Mouse (Mus musculus) gonadal fat pad, adult 2 months (tissue): ENCODE data around the gene Nkx2-2. TPM values are rescaled to one million over a fixed set of nuclear protein-coding genes. Genes with fewer than 3 reads are reported as not detected.

Experiments
- DNase-seq: peaks from one replicate; pipeline ENCODE4 v3.0.0-alpha.2; 2012; ENCODE audit warnings: low read depth
- polyA plus RNA-seq: library from polyadenylated mRNA; depleted of rRNA; stranded (reverse); fragments of >200 nt; gene quantifications from 2 replicates; pipeline ENCODE4 v1.2.3, GENCODE M21; 2012; rRNA removed

Gene Nkx2-2
- not detected in 2 replicates for polyA plus RNA-seq

GRCm38 (mm10) chr2:147193271-147194255, at the start of gene Nkx2-2:
Gene Nkx2-2, minus strand, starts transcription at chr2:147194243.
- DNase-seq: no peak

- no peak for DNase-seq
These were observed 41.8 kb upstream of the Nkx2-2 start for GRCm38 (mm10) chr2:147235707-147236290.

- DNase-seq: no peak
These were observed 37.1 kb upstream of the Nkx2-2 start for GRCm38 (mm10) chr2:147231175-147231574.

- no peak for DNase-seq
These were observed 11.1 kb upstream of the Nkx2-2 start for GRCm38 (mm10) chr2:147205076-147205615.

- no peak for DNase-seq
These were observed 920 bp upstream of the Nkx2-2 start for GRCm38 (mm10) chr2:147194711-147195615.

- no peak for DNase-seq
These were observed 1.3 kb downstream of the Nkx2-2 start for GRCm38 (mm10) chr2:147192731-147193130.

GRCm38 (mm10) chr2:147190316-147191021, 3.6 kb downstream of the Nkx2-2 start:
- DNase-seq: no peak

- DNase-seq: no peak
These were observed 4.3 kb downstream of the Nkx2-2 start for GRCm38 (mm10) chr2:147189546-147190315.

- DNase-seq: no peak
These were observed 5.0 kb downstream of the Nkx2-2 start for GRCm38 (mm10) chr2:147188871-147189545.

GRCm38 (mm10) chr2:147188074-147188700, 5.9 kb downstream of the Nkx2-2 start:
- DNase-seq: no peak

GRCm38 (mm10) chr2:147187061-147187870, 6.8 kb downstream of the Nkx2-2 start:
- DNase-seq: no peak

- no peak for DNase-seq
These were observed 7.8 kb downstream of the Nkx2-2 start for GRCm38 (mm10) chr2:147186261-147186681.

- no peak for DNase-seq
These were observed 8.5 kb downstream of the Nkx2-2 start for GRCm38 (mm10) chr2:147185561-147185960.

GRCm38 (mm10) chr2:147184071-147184990, 9.7 kb downstream of the Nkx2-2 start:
- no peak for DNase-seq

GRCm38 (mm10) chr2:147183521-147183920, 10.5 kb downstream of the Nkx2-2 start:
- no peak for DNase-seq

- DNase-seq: no peak
These were observed 11.3 kb downstream of the Nkx2-2 start for GRCm38 (mm10) chr2:147182709-147183260.
